Mouse (Mus musculus): ENCODE measurements around the gene Atp5h. TPM values are rescaled to one million over a fixed set of nuclear protein-coding genes. Genes with fewer than 3 reads are reported as not detected.

The Atp5h gene
- polyA plus RNA-seq, 1 experiment from 2014 or later = 819 TPM

GRCm38 (mm10) chr11:115370368-115370767 is 49.4 kb downstream of the Atp5h start:
- 55% methylated on average over 7 of the region's 7 CpGs for WGBS
- Histone ChIP-seq H3K27me3 (ENCODE audit: control insufficient read depth, insufficient read depth, low read depth, low read length) (no peaks in the 10 kb centered on the region), H3K4me3 (ENCODE audit: low read depth, low read length) (no peak overlapping the region), H3K36me3 (ENCODE audit: control insufficient read depth, insufficient read depth, low read length) (no peaks in the 10 kb centered on the region), H3K27ac (ENCODE audit: low read length) (no peak overlapping the region), H3K4me1 (ENCODE audit: control insufficient read depth, insufficient read depth, low read length) (peaks cover 26% of the 10 kb centered on the region), H3K9me3 (replicated peaks; ENCODE audit: control insufficient read depth, low read length, poor library complexity, severe bottlenecking) (no peaks in the 10 kb centered on the region), H3K4me2 (ENCODE audit: low read length) (no peak overlapping the region), H3K9ac (ENCODE audit: low read depth, low read length) (no peak overlapping the region)
- no peak for ATAC-seq

- WGBS = 0% methylated on average over 27 of the region's 39 CpGs
- H3K4me3 ChIP-seq (ENCODE audit: low read depth, low read length) = peak within 1 kb of the TSS; percentile 83
- peak within 1 kb of the TSS; percentile 84 for H3K9ac ChIP-seq (ENCODE audit: low read depth, low read length)
- peak within 1 kb of the TSS; percentile 78 for H3K27ac ChIP-seq (ENCODE audit: low read length)
- no peaks in the 10 kb centered on the region for H3K36me3 ChIP-seq (ENCODE audit: control insufficient read depth, insufficient read depth, low read length)
- H3K4me2 ChIP-seq (ENCODE audit: low read length) = peak within 1 kb of the TSS; percentile 61
- H3K4me1 ChIP-seq (ENCODE audit: control insufficient read depth, insufficient read depth, low read length) = peaks cover 11% of the 10 kb centered on the region
- peak; percentile 66 for ATAC-seq
- no peaks in the 10 kb centered on the region for H3K27me3 ChIP-seq (ENCODE audit: control insufficient read depth, insufficient read depth, low read depth, low read length)
- no peaks in the 10 kb centered on the region for H3K9me3 ChIP-seq (replicated peaks; ENCODE audit: control insufficient read depth, low read length, poor library complexity, severe bottlenecking)
Observed at GRCm38 (mm10) chr11:115367395-115367944, 52.3 kb downstream of the Atp5h start, which contains the start of gene Hid1. TSS of gene Hid1 (minus strand) at chr11:115367756.

DNA sequence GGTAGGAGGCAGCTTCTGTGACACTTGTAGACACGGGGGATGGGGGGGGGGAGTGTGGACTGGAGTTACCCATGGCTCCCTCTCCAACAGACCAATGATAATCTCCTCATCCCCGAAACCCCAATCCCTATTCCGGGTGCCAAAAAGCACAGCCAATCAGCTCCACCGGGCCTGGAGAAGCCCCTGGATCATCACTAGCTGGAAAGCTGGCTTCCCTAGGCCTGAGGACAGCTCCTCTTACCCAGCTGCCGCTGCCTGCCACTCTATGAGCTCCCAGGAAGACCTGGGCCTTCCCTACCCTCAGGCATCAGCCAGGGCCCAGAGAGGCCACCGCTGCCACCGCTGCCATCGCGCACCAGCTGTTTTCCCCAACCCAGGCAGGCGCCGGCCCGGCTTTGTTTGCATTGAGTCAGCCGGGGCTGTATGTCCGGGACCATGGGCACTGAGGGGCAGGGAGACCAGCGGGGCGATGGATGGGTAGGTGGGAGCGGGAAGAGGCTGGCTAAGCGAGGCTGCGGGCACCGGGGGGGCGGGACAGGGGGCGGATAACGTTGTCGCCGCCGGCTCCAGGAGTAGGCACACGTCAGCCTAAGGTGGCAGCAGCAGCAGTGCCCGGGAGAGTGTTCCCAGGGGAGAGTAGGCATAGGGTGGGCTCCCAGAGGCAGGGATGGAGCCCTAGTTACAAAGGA is 52.9 kb downstream of the Atp5h start:
- Histone ChIP-seq H3K27ac (ENCODE audit: low read length) (peak overlapping the region; percentile 78), H3K9me3 (replicated peaks; ENCODE audit: control insufficient read depth, low read length, poor library complexity, severe bottlenecking) (no peaks in the 10 kb centered on the region), H3K36me3 (ENCODE audit: control insufficient read depth, insufficient read depth, low read length) (no peaks in the 10 kb centered on the region), H3K27me3 (ENCODE audit: control insufficient read depth, insufficient read depth, low read depth, low read length) (no peaks in the 10 kb centered on the region), H3K9ac (ENCODE audit: low read depth, low read length) (peak overlapping the region; percentile 84), H3K4me3 (ENCODE audit: low read depth, low read length) (peak overlapping the region; percentile 83), H3K4me1 (ENCODE audit: control insufficient read depth, insufficient read depth, low read length) (peaks cover 11% of the 10 kb centered on the region), H3K4me2 (ENCODE audit: low read length) (peak overlapping the region; percentile 61)
- peak; percentile 83 for ATAC-seq
- under 1% methylated on average over 27 of the region's 28 CpGs for WGBS

GRCm38 (mm10) chr11:115366039-115366705 is 53.6 kb downstream of the Atp5h start:
- H3K36me3 ChIP-seq (ENCODE audit: control insufficient read depth, insufficient read depth, low read length) = no peaks in the 10 kb centered on the region
- peak overlapping the region; percentile 83 for H3K4me3 ChIP-seq (ENCODE audit: low read depth, low read length)
- peak overlapping the region; percentile 78 for H3K27ac ChIP-seq (ENCODE audit: low read length)
- H3K4me1 ChIP-seq (ENCODE audit: control insufficient read depth, insufficient read depth, low read length) = peaks cover 11% of the 10 kb centered on the region
- 41% methylated on average over 7 of the region's 7 CpGs for WGBS
- H3K9ac ChIP-seq (ENCODE audit: low read depth, low read length) = peak overlapping the region; percentile 84
- H3K9me3 ChIP-seq (replicated peaks; ENCODE audit: control insufficient read depth, low read length, poor library complexity, severe bottlenecking) = no peaks in the 10 kb centered on the region
- peak overlapping the region; percentile 61 for H3K4me2 ChIP-seq (ENCODE audit: low read length)
- H3K27me3 ChIP-seq (ENCODE audit: control insufficient read depth, insufficient read depth, low read depth, low read length) = no peaks in the 10 kb centered on the region
- ATAC-seq = peak; percentile 41

Small RNAs within 50 kb of the gene (microRNA-seq; reads per million reads assigned to microRNA genes)
- gene Mir3968 = not detected

Other genes starting within 250 kb of the Atp5h start
- 12.5 and 14.9 TPM in 2 replicates for gene Tmem104, start 232.5 kb downstream of the Atp5h start, polyA plus RNA-seq (2015; fragmentation: Nextera tagmentation; extraction: Ambion mirVana)
- gene Nat9, start 232.1 kb downstream of the Atp5h start, polyA plus RNA-seq (2015; fragmentation: Nextera tagmentation; extraction: Ambion mirVana) = 23.2 and 23.9 TPM in 2 replicates
- 0.18 and 0.31 TPM in 2 replicates for gene Grin2c, start 152.7 kb downstream of the Atp5h start, polyA plus RNA-seq (2015; fragmentation: Nextera tagmentation; extraction: Ambion mirVana)
- gene Fdxr, start 142.9 kb downstream of the Atp5h start, polyA plus RNA-seq (2015; fragmentation: Nextera tagmentation; extraction: Ambion mirVana) = 19.7 and 23.4 TPM in 2 replicates
- 0.91 and 1.4 TPM in 2 replicates for gene Fads6, start 122.3 kb downstream of the Atp5h start, polyA plus RNA-seq (2015; fragmentation: Nextera tagmentation; extraction: Ambion mirVana)
- gene Otop2, start 112.8 kb downstream of the Atp5h start, polyA plus RNA-seq (2015; fragmentation: Nextera tagmentation; extraction: Ambion mirVana) = 0.09 and 0.29 TPM in 2 replicates
- gene Ush1g, start 97.9 kb downstream of the Atp5h start, polyA plus RNA-seq (2015; fragmentation: Nextera tagmentation; extraction: Ambion mirVana) = 0.10 and 0.20 TPM in 2 replicates
- gene Otop3, start 85.2 kb downstream of the Atp5h start, polyA plus RNA-seq (2015; fragmentation: Nextera tagmentation; extraction: Ambion mirVana) = 0.78 and 0.80 TPM in 2 replicates
- 68.6 and 75.2 TPM in 2 replicates for gene Hid1, start 52.2 kb downstream of the Atp5h start, polyA plus RNA-seq (2015; fragmentation: Nextera tagmentation; extraction: Ambion mirVana)
- gene Cdr2l, start 38.0 kb downstream of the Atp5h start, polyA plus RNA-seq (2015; fragmentation: Nextera tagmentation; extraction: Ambion mirVana) = 18.5 and 21.6 TPM in 2 replicates
- gene Mrpl58, start 16.2 kb downstream of the Atp5h start, polyA plus RNA-seq (2015; fragmentation: Nextera tagmentation; extraction: Ambion mirVana) = 173 and 180 TPM in 2 replicates
- 20.1 and 23.1 TPM in 2 replicates for gene Kctd2, start 166 bp upstream of the Atp5h start, polyA plus RNA-seq (2015; fragmentation: Nextera tagmentation; extraction: Ambion mirVana)
- not detected in 2 replicates for gene Trim80, start 20.6 kb upstream of the Atp5h start, polyA plus RNA-seq (2015; fragmentation: Nextera tagmentation; extraction: Ambion mirVana)
- 0.19 TPM in 1 of 2 replicates, not detected in the other for gene Slc16a5, start 42.5 kb upstream of the Atp5h start, polyA plus RNA-seq (2015; fragmentation: Nextera tagmentation; extraction: Ambion mirVana)
- 19.6 and 23.1 TPM in 2 replicates for gene Armc7, start 55.7 kb upstream of the Atp5h start, polyA plus RNA-seq (2015; fragmentation: Nextera tagmentation; extraction: Ambion mirVana)
- gene Nt5c, start 71.9 kb upstream of the Atp5h start, polyA plus RNA-seq (2015; fragmentation: Nextera tagmentation; extraction: Ambion mirVana) = 100 and 104 TPM in 2 replicates
- 1,597 and 1,674 TPM in 2 replicates for gene Jpt1, start 94.4 kb upstream of the Atp5h start, polyA plus RNA-seq (2015; fragmentation: Nextera tagmentation; extraction: Ambion mirVana)
- 1,000 and 1,072 TPM in 2 replicates for gene Sumo2, start 116.3 kb upstream of the Atp5h start, polyA plus RNA-seq (2015; fragmentation: Nextera tagmentation; extraction: Ambion mirVana)
- 103 and 106 TPM in 2 replicates for gene Nup85, start 144.5 kb upstream of the Atp5h start, polyA plus RNA-seq (2015; fragmentation: Nextera tagmentation; extraction: Ambion mirVana)
- gene Mrps7, start 184.0 kb upstream of the Atp5h start, polyA plus RNA-seq (2015; fragmentation: Nextera tagmentation; extraction: Ambion mirVana) = 75.6 and 77.0 TPM in 2 replicates
- 34.7 and 37.5 TPM in 2 replicates for gene Gga3, start 184.1 kb upstream of the Atp5h start, polyA plus RNA-seq (2015; fragmentation: Nextera tagmentation; extraction: Ambion mirVana)
- gene Mif4gd, start 193.0 kb upstream of the Atp5h start, polyA plus RNA-seq (2015; fragmentation: Nextera tagmentation; extraction: Ambion mirVana) = 12.5 and 12.7 TPM in 2 replicates
- 42.5 and 50.8 TPM in 2 replicates for gene Slc25a19, start 208.3 kb upstream of the Atp5h start, polyA plus RNA-seq (2015; fragmentation: Nextera tagmentation; extraction: Ambion mirVana)

Data from midbrain, embryonic 16.5 days (tissue).